ENCODE assay signal across 7 mouse cellular contexts in the genomic region with DNA sequence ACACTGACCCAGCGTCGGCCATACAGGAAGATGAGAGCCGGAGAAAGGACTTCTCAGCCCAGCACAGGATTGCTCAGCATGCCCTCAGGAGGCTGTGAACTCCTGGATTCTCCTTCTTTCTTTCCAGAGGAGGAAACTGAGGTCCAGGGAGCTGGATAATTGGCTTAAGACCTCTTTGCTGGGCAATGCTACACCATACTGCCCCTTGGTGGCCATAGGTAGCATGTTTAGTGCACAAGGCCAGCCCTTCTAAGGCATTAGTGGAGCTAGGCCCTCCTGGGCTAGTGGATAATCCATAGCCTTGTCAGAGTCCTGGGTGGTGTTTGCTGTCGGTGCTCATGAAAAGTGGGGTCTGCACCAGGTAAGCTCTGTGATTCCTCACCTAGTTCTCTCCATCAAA. TPM values are rescaled to one million over a fixed set of nuclear protein-coding genes. Genes with fewer than 3 reads are reported as not detected.
DNase-seq lines count a peak whose midpoint lies in the region.

No protein-coding gene starts in this region.

- peak; percentile 39 for DNase-seq in layer of hippocampus, adult 9-11 months
- DNase-seq in layer of hippocampus, postnatal 14 days (ENCODE audit: low spot score in 2 of 2): no peak
- DNase-seq in NIH3T3 (ENCODE audit: low read depth): peak; percentile 81
- peak; percentile 68 for DNase-seq in cerebellum, adult 8-10 months
- peak; percentile 61 to 63 for DNase-seq in kidney, postnatal 25 days
- DNase-seq in skeletal muscle tissue, adult 2 months (ENCODE audit: low read depth, low spot score): peak; percentile 50
- DNase-seq in urinary bladder, postnatal 36 days (ENCODE audit: low spot score in 2 of 2): no peak

RNA-seq across cellular contexts. Expression of a gene that starts 8.6 kb away (rescaled TPM):
- total RNA-seq in layer of hippocampus, postnatal 14 days (2021): 10 to 100 TPM; 19.9 to 21.0 TPM

RNA-seq across cellular contexts. Expression of a gene that starts 44.0 kb away (rescaled TPM):
- total RNA-seq in layer of hippocampus, postnatal 14 days (2021): 100 to 1,000 TPM in 1 of 2 experiments, 10 to 100 TPM in 1; 99.1 to 118 TPM

RNA-seq across cellular contexts. Expression of a gene that starts 56.7 kb away (rescaled TPM):
- 100 to 1,000 TPM; 537 to 543 TPM for total RNA-seq in layer of hippocampus, postnatal 14 days (2021)

Comparison
In these comparisons a context has a peak if more than half of its experiments do, and no peak if none do; other contexts are left out.
1. DNase-seq: peak in layer of hippocampus, adult 9-11 months (single experiment), NIH3T3 (single experiment), cerebellum, adult 8-10 months (single experiment), kidney, postnatal 25 days (2 of 2) and skeletal muscle tissue, adult 2 months (single experiment); none in layer of hippocampus, postnatal 14 days (0 of 2) and urinary bladder, postnatal 36 days (0 of 2).